Mouse (Mus musculus) embryonic facial prominence, embryonic 12.5 days (tissue): ENCODE measurements around the gene Mctp2. TPM values are rescaled to one million over a fixed set of nuclear protein-coding genes. Genes with fewer than 3 reads are reported as not detected.
A peak's percentile ranks its signal among the peaks of the same experiment; 100 is the strongest.

Source experiments
- ATAC-seq: fragments of 200-750 bp; cut with Nextera tagmentation; 2 replicates; pipeline ENCODE4 v1.8.0; 2017; ENCODE audit not compliant: insufficient number of reproducible peaks, insufficient read depth, low FRiP score, low TSS enrichment
- H3K27ac ChIP-seq: fragments of 300-500 bp; sonication (generic); 2 replicates; pipeline ENCODE4 v1.5.1; 2016; ENCODE audit warnings: mild to moderate bottlenecking
- H3K27me3 ChIP-seq: fragments of 300-500 bp; sonication (generic); 2 replicates; pipeline ENCODE4 v1.6.1; 2016; ENCODE audit warnings: mild to moderate bottlenecking, moderate library complexity
- H3K36me3 ChIP-seq: fragments of 300-500 bp; sonication (generic); 2 replicates; pipeline ENCODE4 v1.6.1; 2016; ENCODE audit warnings: mild to moderate bottlenecking
- H3K4me1 ChIP-seq: fragments of 300-500 bp; sonication (generic); 2 replicates; pipeline ENCODE4 v1.6.1; 2016
- H3K4me2 ChIP-seq: fragments of 300-500 bp; sonication (generic); replicated peaks from 2 replicates; pipeline ENCODE4 v1.6.1; 2016; ENCODE audit warnings: mild to moderate bottlenecking, moderate library complexity
- H3K4me3 ChIP-seq: fragments of 300-500 bp; sonication (generic); 2 replicates; pipeline ENCODE4 v1.5.1; 2016; ENCODE audit warnings: mild to moderate bottlenecking
- H3K9ac ChIP-seq: fragments of 300-500 bp; sonication (generic); 2 replicates; pipeline ENCODE4 v1.6.1; 2016; ENCODE audit warnings: mild to moderate bottlenecking, moderate library complexity
- H3K9me3 ChIP-seq: fragments of 300-500 bp; sonication (generic); 2 replicates; pipeline ENCODE4 v1.6.1; 2016; ENCODE audit warnings: mild to moderate bottlenecking, moderate library complexity
- WGBS: fragments of 180-500 bp; shearing (Covaris S2); methylation state at CpG from one replicate; pipeline ENCODE4 v1.1.7; 2016; 5-methylcytosine and 5-hydroxymethylcytosine counted together
- polyA plus RNA-seq: library from polyadenylated mRNA; unstranded; fragments of >200 nt; fragmentation: Nextera tagmentation; extraction: Ambion mirVana; gene quantifications from 2 replicates; pipeline ENCODE4 v1.2.1, GENCODE M21; 2016

Mctp2 gene
- polyA plus RNA-seq, 1 experiment from 2014 or later: 1.0 TPM

- WGBS: under 1% methylated on average over 14 of the region's 14 CpGs
- Histone ChIP-seq H3K4me1 (no peaks in the 10 kb centered on the region), H3K27me3 (peaks cover 12% of the 10 kb centered on the region; the same call in 1 of the 2 replicates), H3K36me3 (no peaks in the 10 kb centered on the region), H3K9me3 (no peaks in the 10 kb centered on the region), H3K27ac (no peak overlapping the region), H3K9ac (peak overlapping the region; percentile 50), H3K4me3 (peak overlapping the region; percentile 61), H3K4me2 (peak overlapping the region; percentile 99)
- ATAC-seq: no peak
Observed at GRCm38 (mm10) chr7:72305971-72306370, 437 bp downstream of the Mctp2 start.

GRCm38 (mm10) chr7:72301667-72302066 is 4.7 kb downstream of the Mctp2 start:
- Histone ChIP-seq H3K36me3 (no peaks in the 10 kb centered on the region), H3K9me3 (no peaks in the 10 kb centered on the region), H3K4me2 (no peak overlapping the region), H3K9ac (no peak overlapping the region), H3K27ac (no peak overlapping the region), H3K4me1 (no peaks in the 10 kb centered on the region), H3K27me3 (peaks cover 6% of the 10 kb centered on the region; the same call in 1 of the 2 replicates), H3K4me3 (no peak overlapping the region)
- no peak for ATAC-seq
- 68% methylated on average over 4 of the region's 4 CpGs for WGBS

- Histone ChIP-seq H3K9me3 (no peaks in the 10 kb centered on the region), H3K36me3 (no peaks in the 10 kb centered on the region), H3K4me2 (no peak overlapping the region), H3K9ac (no peak overlapping the region), H3K4me3 (no peak overlapping the region), H3K27me3 (no peaks in the 10 kb centered on the region), H3K4me1 (no peaks in the 10 kb centered on the region), H3K27ac (no peak overlapping the region)
- 90% methylated on average over 6 of the region's 6 CpGs for WGBS
- no peak for ATAC-seq
Observed at GRCm38 (mm10) chr7:72299726-72300125, 6.7 kb downstream of the Mctp2 start.

GRCm38 (mm10) chr7:72297013-72297412 is 9.4 kb downstream of the Mctp2 start:
- Histone ChIP-seq H3K4me2 (no peak overlapping the region), H3K9ac (no peak overlapping the region), H3K27me3 (no peaks in the 10 kb centered on the region), H3K4me1 (no peaks in the 10 kb centered on the region), H3K9me3 (no peaks in the 10 kb centered on the region), H3K36me3 (no peaks in the 10 kb centered on the region), H3K4me3 (no peak overlapping the region), H3K27ac (no peak overlapping the region)
- no peak for ATAC-seq
- WGBS: 89% methylated on average over 5 of the region's 5 CpGs

GRCm38 (mm10) chr7:72296171-72296570 is 10.2 kb downstream of the Mctp2 start:
- H3K4me1 ChIP-seq: no peaks in the 10 kb centered on the region
- WGBS: 55% methylated on average over 2 of the region's 2 CpGs

GRCm38 (mm10) chr7:72294886-72295285 is 11.5 kb downstream of the Mctp2 start:
- Histone ChIP-seq H3K9ac (no peak overlapping the region), H3K4me3 (no peak overlapping the region), H3K36me3 (no peaks in the 10 kb centered on the region), H3K4me1 (no peaks in the 10 kb centered on the region), H3K27me3 (no peaks in the 10 kb centered on the region), H3K27ac (no peak overlapping the region), H3K4me2 (no peak overlapping the region), H3K9me3 (no peaks in the 10 kb centered on the region)
- WGBS: 70% methylated on average over 2 of the region's 2 CpGs
- no peak for ATAC-seq

More at GRCm38 (mm10) chr7:72296171-72296570, 10.2 kb downstream of the Mctp2 start:
- no peaks in the 10 kb centered on the region for H3K36me3 ChIP-seq
- H3K9ac ChIP-seq: no peak overlapping the region
- H3K4me2 ChIP-seq: no peak overlapping the region
- no peak overlapping the region for H3K4me3 ChIP-seq
- H3K9me3 ChIP-seq: no peaks in the 10 kb centered on the region
- no peaks in the 10 kb centered on the region for H3K27me3 ChIP-seq
- H3K27ac ChIP-seq: no peak overlapping the region
- ATAC-seq: no peak

GRCm38 (mm10) chr7:72293784-72294538 is 12.4 kb downstream of the Mctp2 start:
- Histone ChIP-seq H3K27ac (no peak overlapping the region), H3K36me3 (no peaks in the 10 kb centered on the region), H3K27me3 (no peaks in the 10 kb centered on the region), H3K4me2 (no peak overlapping the region), H3K9me3 (no peaks in the 10 kb centered on the region), H3K4me1 (no peaks in the 10 kb centered on the region), H3K9ac (no peak overlapping the region), H3K4me3 (no peak overlapping the region)
- no peak for ATAC-seq
- 71% methylated on average over 4 of the region's 4 CpGs for WGBS

GRCm38 (mm10) chr7:72292232-72292913 is 14.0 kb downstream of the Mctp2 start:
- ATAC-seq: no peak
- no peaks in the 10 kb centered on the region for H3K36me3 ChIP-seq
- WGBS: 83% methylated on average over 8 of the region's 8 CpGs
- H3K4me3 ChIP-seq: no peak overlapping the region
- H3K4me1 ChIP-seq: no peaks in the 10 kb centered on the region
- no peak overlapping the region for H3K4me2 ChIP-seq
- H3K9me3 ChIP-seq: no peaks in the 10 kb centered on the region
- H3K9ac ChIP-seq: no peak overlapping the region
- H3K27me3 ChIP-seq: no peaks in the 10 kb centered on the region
- no peak overlapping the region for H3K27ac ChIP-seq

GRCm38 (mm10) chr7:72280721-72281120 is 25.7 kb downstream of the Mctp2 start:
- whole genome bisulfite sequencing: 65% methylated on average over 3 of the region's 3 CpGs

GRCm38 (mm10) chr7:72278412-72278811 is 28.0 kb downstream of the Mctp2 start:
- no peak overlapping the region for H3K27ac ChIP-seq
- H3K36me3 ChIP-seq: no peaks in the 10 kb centered on the region
- no peak overlapping the region for H3K9ac ChIP-seq
- no peaks in the 10 kb centered on the region for H3K9me3 ChIP-seq
- ATAC-seq: no peak
- WGBS: 81% methylated on average over 2 of the region's 2 CpGs
- H3K4me1 ChIP-seq: no peaks in the 10 kb centered on the region
- H3K4me2 ChIP-seq: no peak overlapping the region
- no peaks in the 10 kb centered on the region for H3K27me3 ChIP-seq
- no peak overlapping the region for H3K4me3 ChIP-seq

More at GRCm38 (mm10) chr7:72280721-72281120, 25.7 kb downstream of the Mctp2 start:
- no peak overlapping the region for H3K4me3 ChIP-seq
- no peaks in the 10 kb centered on the region for H3K4me1 ChIP-seq
- no peak overlapping the region for H3K4me2 ChIP-seq
- H3K9ac ChIP-seq: no peak overlapping the region
- H3K27me3 ChIP-seq: no peaks in the 10 kb centered on the region
- H3K36me3 ChIP-seq: no peaks in the 10 kb centered on the region
- no peaks in the 10 kb centered on the region for H3K9me3 ChIP-seq
- no peak overlapping the region for H3K27ac ChIP-seq
- ATAC-seq: no peak

- no peaks in the 10 kb centered on the region for H3K27me3 ChIP-seq
- H3K4me2 ChIP-seq: no peak overlapping the region
- 81% methylated on average over 5 of the region's 5 CpGs for WGBS
- no peaks in the 10 kb centered on the region for H3K36me3 ChIP-seq
- no peak overlapping the region for H3K9ac ChIP-seq
- no peak overlapping the region for H3K4me3 ChIP-seq
- H3K9me3 ChIP-seq: no peaks in the 10 kb centered on the region
- H3K27ac ChIP-seq: no peak overlapping the region
- ATAC-seq: no peak
- no peaks in the 10 kb centered on the region for H3K4me1 ChIP-seq
Observed at GRCm38 (mm10) chr7:72275513-72275912, 30.9 kb downstream of the Mctp2 start.

- H3K36me3 ChIP-seq: no peaks in the 10 kb centered on the region
- H3K27me3 ChIP-seq: no peaks in the 10 kb centered on the region
- no peak overlapping the region for H3K27ac ChIP-seq
- no peak overlapping the region for H3K4me2 ChIP-seq
- no peaks in the 10 kb centered on the region for H3K9me3 ChIP-seq
- 82% methylated on average over 6 of the region's 6 CpGs for WGBS
- H3K9ac ChIP-seq: no peak overlapping the region
- H3K4me1 ChIP-seq: no peaks in the 10 kb centered on the region
- no peak overlapping the region for H3K4me3 ChIP-seq
- ATAC-seq: no peak
Observed at GRCm38 (mm10) chr7:72271546-72271945, 34.9 kb downstream of the Mctp2 start.
